Mouse (Mus musculus) stomach, embryonic 15.5 days (tissue): ENCODE data around the gene Ahnak2. TPM values are rescaled to one million over a fixed set of nuclear protein-coding genes. Genes with fewer than 3 reads are reported as not detected.

Source experiments
- ATAC-seq: fragments of 200-750 bp; cut with Nextera tagmentation; 2 replicates; pipeline ENCODE4 v1.8.0; 2017; ENCODE audit warnings: low read depth, moderate number of reproducible peaks, moderate TSS enrichment; ENCODE audit not compliant: insufficient read depth, low FRiP score
- H3K27ac ChIP-seq: fragments of 300-500 bp; sonication (generic); 2 replicates; pipeline ENCODE4 v1.5.1; 2015; ENCODE audit warnings: mild to moderate bottlenecking, inconsistent platforms
- H3K27me3 ChIP-seq: fragments of 300-500 bp; sonication (generic); replicated peaks from 2 replicates; pipeline ENCODE4 v1.6.1; 2015; ENCODE audit warnings: inconsistent platforms
- H3K36me3 ChIP-seq: fragments of 300-500 bp; sonication (generic); 2 replicates; pipeline ENCODE4 v1.6.1; 2015; ENCODE audit warnings: inconsistent platforms
- H3K4me1 ChIP-seq: fragments of 300-500 bp; sonication (generic); 2 replicates; pipeline ENCODE4 v1.6.1; 2015; ENCODE audit warnings: inconsistent platforms
- H3K4me2 ChIP-seq: fragments of 300-500 bp; sonication (generic); 2 replicates; pipeline ENCODE4 v1.6.1; 2015; ENCODE audit warnings: mild to moderate bottlenecking, inconsistent platforms
- H3K4me3 ChIP-seq: fragments of 300-500 bp; sonication (generic); replicated peaks from 2 replicates; pipeline ENCODE4 v1.5.1; 2015; ENCODE audit warnings: inconsistent platforms
- H3K9ac ChIP-seq: fragments of 300-500 bp; sonication (generic); 2 replicates; pipeline ENCODE4 v1.6.1; 2015; ENCODE audit warnings: inconsistent platforms
- H3K9me3 ChIP-seq: fragments of 300-500 bp; sonication (generic); 2 replicates; pipeline ENCODE4 v1.6.1; 2016; ENCODE audit warnings: inconsistent platforms
- WGBS: fragments of 180-500 bp; shearing (Covaris S2); methylation state at CpG from one replicate; pipeline ENCODE4 v1.1.7; 2015; 5-methylcytosine and 5-hydroxymethylcytosine counted together
- polyA plus RNA-seq: library from polyadenylated mRNA; unstranded; fragments of >200 nt; fragmentation: Nextera tagmentation; extraction: Ambion mirVana; gene quantifications from 2 replicates; pipeline ENCODE4 v1.2.1, GENCODE M21; 2015

Gene Ahnak2
- polyA plus RNA-seq, 1 experiment from 2014 or later = 4.7 TPM

DNA sequence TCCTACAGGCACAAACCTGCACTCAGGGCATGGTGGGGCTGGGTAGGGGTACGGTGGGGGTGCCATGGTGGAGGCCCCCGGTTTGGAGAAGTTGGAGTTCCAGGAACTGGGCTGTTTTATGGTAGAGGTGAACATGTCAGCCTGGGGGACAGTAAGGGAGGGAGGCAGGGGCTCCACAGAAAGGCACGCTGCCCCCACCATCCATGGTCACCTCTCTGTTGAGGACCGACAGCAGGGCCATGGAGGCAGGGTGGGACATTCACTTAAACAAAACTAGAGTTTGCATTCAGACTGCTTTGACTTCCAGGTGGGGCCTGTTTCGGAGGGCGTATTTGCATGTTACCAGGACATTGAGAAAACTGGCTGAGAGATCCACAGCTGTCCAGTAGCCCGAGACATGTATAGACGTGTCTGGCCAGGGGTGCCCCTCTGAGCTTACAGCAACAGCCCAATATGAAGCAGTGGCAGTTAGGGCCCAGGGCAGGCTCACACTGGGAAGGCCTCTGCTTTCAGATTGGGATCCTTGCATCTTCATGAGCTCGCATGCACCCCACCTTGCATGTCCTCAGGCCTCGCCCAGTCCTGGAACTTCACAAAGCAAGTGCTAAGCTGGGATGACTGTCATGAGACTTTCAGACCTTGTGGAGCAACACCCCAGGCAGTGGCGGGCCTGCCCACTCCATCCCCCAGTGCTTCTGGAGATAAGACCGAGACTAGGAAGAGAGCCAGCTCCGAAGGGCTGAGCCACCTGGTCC lies 8.7 kb downstream of the Ahnak2 start:
- no peak overlapping the region for H3K4me3 ChIP-seq
- peaks cover 59% of the 10 kb centered on the region for H3K4me1 ChIP-seq
- 53% methylated on average over 13 of the region's 13 CpGs for WGBS
- H3K9ac ChIP-seq = no peak overlapping the region
- H3K27me3 ChIP-seq = no peaks in the 10 kb centered on the region
- peak overlapping the region; percentile 38; the same call in 1 of the 2 replicates for H3K4me2 ChIP-seq
- peak; percentile 20; the same call in 1 of the 2 replicates for ATAC-seq
- peak overlapping the region; percentile 77 for H3K27ac ChIP-seq
- H3K9me3 ChIP-seq = no peaks in the 10 kb centered on the region
- H3K36me3 ChIP-seq = no peaks in the 10 kb centered on the region

DNA sequence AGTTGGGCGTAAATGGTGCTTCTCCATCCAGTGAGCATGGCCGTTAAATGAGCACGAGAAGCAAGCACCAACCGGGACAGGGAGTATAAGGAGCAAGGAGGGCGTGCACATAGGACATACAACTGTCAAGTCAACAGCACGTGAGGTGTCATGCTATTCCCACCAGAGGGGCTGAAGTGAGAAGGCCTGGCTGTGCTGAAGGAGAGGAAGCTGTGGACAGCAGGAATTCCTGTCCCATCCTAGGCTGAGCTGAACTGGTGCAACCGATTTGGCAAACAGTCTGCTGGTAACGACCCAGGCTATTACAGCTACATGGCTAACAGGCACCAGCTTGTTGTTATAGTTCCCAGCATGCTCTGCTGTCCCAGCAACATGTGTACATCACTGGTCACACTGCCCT lies 11.4 kb downstream of the Ahnak2 start:
- Histone ChIP-seq H3K9me3 (no peaks in the 10 kb centered on the region), H3K27ac (no peak overlapping the region), H3K4me1 (peaks cover 31% of the 10 kb centered on the region), H3K4me3 (no peak overlapping the region), H3K4me2 (no peak overlapping the region), H3K9ac (no peak overlapping the region), H3K36me3 (no peaks in the 10 kb centered on the region), H3K27me3 (no peaks in the 10 kb centered on the region)
- no peak for ATAC-seq
- 69% methylated on average over 8 of the region's 8 CpGs for WGBS

DNA sequence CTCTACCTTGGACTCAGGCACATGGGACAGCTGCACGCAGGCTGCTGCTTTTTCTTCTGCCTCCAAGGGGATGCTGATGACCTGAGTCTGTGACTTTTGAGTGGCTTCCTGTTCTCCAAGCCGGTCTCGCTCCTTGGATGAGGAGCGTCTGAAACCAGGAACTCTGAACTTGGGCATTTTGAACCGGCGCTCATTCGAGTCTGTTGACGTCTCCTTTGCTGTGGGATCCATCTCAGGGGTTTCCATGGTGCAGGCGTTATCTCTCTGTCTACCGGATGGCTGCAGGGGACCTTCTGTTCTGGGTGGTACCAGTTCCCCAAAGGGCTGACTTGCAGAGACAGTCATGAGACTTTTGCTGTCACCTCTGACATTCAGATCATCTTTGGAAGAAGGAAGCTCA lies 28.0 kb downstream of the Ahnak2 start:
- no peak overlapping the region for H3K9ac ChIP-seq
- H3K36me3 ChIP-seq = no peaks in the 10 kb centered on the region
- WGBS = 90% methylated on average over 10 of the region's 10 CpGs
- H3K4me1 ChIP-seq = no peaks in the 10 kb centered on the region
- H3K27me3 ChIP-seq = no peaks in the 10 kb centered on the region
- no peak overlapping the region for H3K4me2 ChIP-seq
- H3K4me3 ChIP-seq = no peak overlapping the region
- no peak overlapping the region for H3K27ac ChIP-seq
- H3K9me3 ChIP-seq = no peaks in the 10 kb centered on the region
- no peak for ATAC-seq

DNA sequence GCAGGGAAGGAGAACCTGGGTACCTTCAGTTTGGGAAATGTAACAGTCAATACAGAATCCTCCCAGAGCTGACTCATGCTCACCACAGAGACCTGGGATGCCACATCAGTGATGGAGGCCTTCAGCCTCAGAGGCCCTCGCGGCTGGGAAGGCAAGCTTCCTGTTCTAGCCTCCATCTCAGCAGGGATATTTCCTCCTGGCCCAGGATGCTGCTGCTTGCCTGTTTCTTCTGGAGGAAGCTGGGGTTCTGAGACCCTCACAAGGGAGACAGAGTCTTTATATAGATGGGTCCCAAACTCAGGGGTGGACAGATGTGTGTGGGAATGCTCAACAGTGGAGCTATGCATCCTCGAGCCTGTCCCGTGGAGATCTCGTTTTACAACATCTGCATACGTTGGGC lies 28.4 kb downstream of the Ahnak2 start:
- H3K27ac ChIP-seq = no peak overlapping the region
- no peak overlapping the region for H3K9ac ChIP-seq
- ATAC-seq = no peak
- no peaks in the 10 kb centered on the region for H3K9me3 ChIP-seq
- no peaks in the 10 kb centered on the region for H3K36me3 ChIP-seq
- H3K4me3 ChIP-seq = no peak overlapping the region
- H3K4me1 ChIP-seq = no peaks in the 10 kb centered on the region
- no peak overlapping the region for H3K4me2 ChIP-seq
- no peaks in the 10 kb centered on the region for H3K27me3 ChIP-seq
- WGBS = 75% methylated on average over 6 of the region's 6 CpGs

DNA sequence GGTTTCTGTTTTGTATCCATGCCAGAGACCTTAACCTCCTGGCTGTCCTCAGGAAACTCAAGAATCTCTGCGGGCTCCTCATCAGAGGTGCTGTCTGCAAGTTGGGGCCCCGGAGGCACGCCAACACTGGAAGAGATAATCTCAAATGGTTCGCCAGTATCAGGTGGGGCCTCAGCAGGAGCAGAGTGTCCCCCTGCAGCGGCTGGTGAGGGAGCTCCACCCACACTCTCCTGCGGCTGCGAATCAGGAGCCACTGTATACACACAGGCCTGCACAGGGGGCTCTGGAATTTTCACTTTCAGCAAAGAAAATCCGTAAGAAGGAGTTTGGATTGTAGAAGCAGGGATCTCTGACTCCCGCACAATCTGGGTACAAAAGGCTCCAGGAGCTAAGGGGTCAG lies 29.1 kb downstream of the Ahnak2 start:
- no peak overlapping the region for H3K9ac ChIP-seq
- H3K4me2 ChIP-seq = no peak overlapping the region
- H3K27ac ChIP-seq = no peak overlapping the region
- no peak for ATAC-seq
- no peaks in the 10 kb centered on the region for H3K36me3 ChIP-seq
- no peaks in the 10 kb centered on the region for H3K4me1 ChIP-seq
- 36% methylated on average over 9 of the region's 9 CpGs for WGBS
- H3K27me3 ChIP-seq = no peaks in the 10 kb centered on the region
- no peak overlapping the region for H3K4me3 ChIP-seq
- no peaks in the 10 kb centered on the region for H3K9me3 ChIP-seq

DNA sequence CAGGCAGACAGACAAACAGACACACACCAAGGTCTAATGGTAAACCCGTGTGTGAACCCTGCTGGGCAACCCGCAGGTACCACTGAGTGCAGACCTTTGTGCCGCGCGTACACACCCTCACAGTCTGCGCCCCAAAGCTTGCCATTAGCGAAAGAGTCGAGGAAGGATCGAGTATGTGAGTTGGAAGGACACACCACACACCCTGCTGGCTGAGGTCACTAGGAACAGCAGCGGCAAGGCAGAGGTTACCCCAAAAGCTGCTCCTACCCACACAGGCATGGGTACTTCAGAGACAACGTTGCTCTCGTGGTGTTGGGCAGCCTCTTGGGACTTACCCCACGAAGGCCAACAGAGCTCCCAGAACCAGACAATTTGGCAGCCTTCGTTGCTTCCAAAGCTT lies 30.2 kb downstream of the Ahnak2 start:
- H3K36me3 ChIP-seq = no peaks in the 10 kb centered on the region
- no peak overlapping the region for H3K9ac ChIP-seq
- H3K27me3 ChIP-seq = no peaks in the 10 kb centered on the region
- no peak for ATAC-seq
- H3K9me3 ChIP-seq = no peaks in the 10 kb centered on the region
- no peak overlapping the region for H3K4me3 ChIP-seq
- H3K27ac ChIP-seq = no peak overlapping the region
- no peaks in the 10 kb centered on the region for H3K4me1 ChIP-seq
- WGBS = 90% methylated on average over 14 of the region's 14 CpGs
- H3K4me2 ChIP-seq = no peak overlapping the region

DNA sequence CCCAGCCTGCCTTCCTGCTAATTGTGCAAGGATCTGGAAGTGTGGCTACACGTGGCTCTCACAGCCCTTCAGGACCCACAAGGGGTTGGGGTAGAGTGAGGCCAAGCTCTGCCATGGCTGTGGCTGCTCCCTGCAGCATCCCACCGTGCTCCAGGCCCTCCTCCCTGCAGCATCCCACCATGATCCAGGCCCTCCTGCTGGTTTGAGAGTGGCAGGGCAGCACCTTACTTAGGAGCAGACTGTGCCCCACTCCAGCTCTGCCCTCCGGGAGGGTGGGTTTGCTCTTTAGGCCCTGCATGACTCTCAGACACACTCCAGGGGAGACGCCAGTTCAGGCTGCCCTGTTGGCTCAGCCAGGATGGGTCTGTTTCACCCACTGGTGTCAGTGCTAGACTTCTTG lies 32.1 kb downstream of the Ahnak2 start:
- Histone ChIP-seq H3K4me1 (no peaks in the 10 kb centered on the region), H3K9ac (no peak overlapping the region), H3K4me2 (no peak overlapping the region), H3K9me3 (no peaks in the 10 kb centered on the region), H3K27ac (no peak overlapping the region), H3K27me3 (no peaks in the 10 kb centered on the region), H3K36me3 (no peaks in the 10 kb centered on the region), H3K4me3 (no peak overlapping the region)
- ATAC-seq = no peak
- WGBS = 74% methylated on average over 4 of the region's 4 CpGs

DNA sequence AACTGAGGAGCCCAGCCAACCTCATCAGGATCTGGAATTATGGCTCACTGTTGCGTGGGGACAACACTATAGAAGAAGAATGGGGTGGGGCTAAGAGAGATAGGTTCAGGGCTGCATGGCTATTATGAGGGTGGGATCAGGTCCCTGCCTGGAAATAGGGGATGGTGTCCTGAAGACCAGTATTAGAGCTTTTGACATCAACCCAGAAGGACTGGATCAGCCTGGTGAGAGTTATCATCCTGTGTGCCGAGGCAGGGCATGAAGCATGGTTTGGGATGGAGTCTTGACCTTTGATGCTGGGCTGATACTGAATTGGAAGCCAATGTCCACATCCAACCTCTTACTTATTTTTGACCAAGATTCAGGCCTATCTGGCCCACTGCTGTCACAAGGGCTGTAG lies 32.7 kb downstream of the Ahnak2 start:
- no peak for ATAC-seq
- H3K4me2 ChIP-seq = no peak overlapping the region
- no peaks in the 10 kb centered on the region for H3K27me3 ChIP-seq
- no peak overlapping the region for H3K27ac ChIP-seq
- 86% methylated on average over 2 of the region's 2 CpGs for WGBS
- H3K36me3 ChIP-seq = no peaks in the 10 kb centered on the region
- H3K9me3 ChIP-seq = no peaks in the 10 kb centered on the region
- H3K4me3 ChIP-seq = no peak overlapping the region
- no peaks in the 10 kb centered on the region for H3K4me1 ChIP-seq
- H3K9ac ChIP-seq = no peak overlapping the region

DNA sequence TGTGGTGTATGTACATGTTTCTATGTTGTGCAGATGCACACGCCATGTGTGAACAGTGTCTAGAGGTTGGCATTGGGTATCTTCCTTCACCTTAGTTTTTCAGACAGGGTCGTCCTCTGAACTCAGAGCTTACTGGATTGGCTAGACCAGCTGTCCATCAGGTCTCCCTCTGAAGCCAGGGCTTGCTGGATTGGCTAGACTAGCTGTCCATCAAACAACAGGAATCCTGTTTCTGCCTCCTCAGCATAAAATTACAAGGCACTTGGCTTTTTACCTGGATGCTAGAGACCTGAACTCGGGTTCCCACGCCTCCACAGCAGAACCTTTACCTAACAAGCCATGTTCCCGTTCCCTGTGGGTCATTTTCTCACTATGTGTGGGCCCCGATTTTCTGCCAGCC lies 33.4 kb downstream of the Ahnak2 start:
- Histone ChIP-seq H3K4me2 (no peak overlapping the region), H3K27me3 (no peaks in the 10 kb centered on the region), H3K36me3 (no peaks in the 10 kb centered on the region), H3K4me3 (no peak overlapping the region), H3K9me3 (no peaks in the 10 kb centered on the region), H3K27ac (no peak overlapping the region), H3K4me1 (no peaks in the 10 kb centered on the region), H3K9ac (no peak overlapping the region)
- no peak for ATAC-seq
- WGBS = 84% methylated on average over 6 of the region's 6 CpGs

DNA sequence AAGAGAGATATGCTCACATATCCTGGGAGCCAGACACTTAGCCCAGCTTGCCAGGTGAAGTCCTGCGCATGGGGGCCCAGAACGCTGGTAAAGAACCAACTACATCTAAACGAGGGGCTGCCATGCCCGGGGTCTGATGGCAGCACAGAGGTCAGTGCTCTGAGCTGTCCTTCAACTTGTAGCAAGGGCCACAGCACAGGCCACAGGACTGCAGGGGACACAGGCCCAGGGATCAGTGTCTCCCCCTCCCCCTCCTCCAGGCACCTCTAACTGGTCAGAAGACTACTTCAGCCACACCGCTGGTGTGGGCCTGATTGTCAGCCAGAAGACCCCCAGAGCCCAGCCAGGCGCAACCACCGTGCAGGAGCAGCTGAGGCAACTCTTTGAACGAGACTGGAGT lies 34.3 kb downstream of the Ahnak2 start:
- no peak overlapping the region for H3K4me2 ChIP-seq
- no peak overlapping the region for H3K4me3 ChIP-seq
- no peak for ATAC-seq
- H3K9ac ChIP-seq = no peak overlapping the region
- 80% methylated on average over 8 of the region's 8 CpGs for WGBS
- H3K9me3 ChIP-seq = no peaks in the 10 kb centered on the region
- no peaks in the 10 kb centered on the region for H3K27me3 ChIP-seq
- H3K36me3 ChIP-seq = no peaks in the 10 kb centered on the region
- no peaks in the 10 kb centered on the region for H3K4me1 ChIP-seq
- no peak overlapping the region for H3K27ac ChIP-seq

DNA sequence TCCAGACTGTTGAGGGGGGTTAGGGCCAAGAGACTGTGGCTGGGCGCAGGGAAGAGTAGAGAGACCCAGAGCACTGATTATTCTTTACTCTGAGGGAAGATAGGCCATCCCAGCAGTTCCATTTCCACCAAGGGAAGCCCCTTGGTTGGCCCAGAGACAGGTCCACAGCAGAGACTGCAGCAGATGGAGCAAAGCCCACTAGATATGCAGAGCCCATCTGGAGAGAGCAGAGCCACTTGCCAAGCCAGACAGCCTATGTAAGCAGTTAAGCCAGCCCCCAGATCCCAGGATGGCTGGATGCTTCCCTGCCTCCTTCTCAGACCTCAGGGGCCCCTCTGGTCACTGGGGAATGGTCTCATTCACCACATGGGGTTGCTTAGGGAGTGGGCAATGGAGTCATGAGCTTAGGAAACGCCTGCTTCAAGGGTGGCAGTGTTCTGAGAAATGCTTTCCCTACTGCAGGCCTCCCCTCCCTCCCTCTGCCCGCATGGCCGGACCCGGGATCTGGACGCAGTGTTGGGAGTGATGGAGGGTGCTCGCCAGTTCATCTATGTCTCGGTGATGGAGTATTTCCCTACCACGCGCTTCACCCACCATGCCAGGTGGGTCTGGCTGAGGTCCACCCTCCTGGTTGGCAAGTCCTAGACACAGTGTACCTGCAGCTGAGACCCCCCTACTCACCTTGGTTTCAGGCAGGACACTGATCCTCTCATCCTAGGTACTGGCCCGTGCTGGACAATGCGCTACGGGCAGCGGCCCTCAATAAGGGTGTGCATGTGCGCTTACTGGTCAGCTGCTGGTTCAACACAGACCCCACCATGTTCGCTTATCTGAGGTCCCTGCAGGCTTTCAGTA lies 35.2 kb downstream of the Ahnak2 start:
- no peaks in the 10 kb centered on the region for H3K4me1 ChIP-seq
- ATAC-seq = no peak
- no peaks in the 10 kb centered on the region for H3K9me3 ChIP-seq
- no peaks in the 10 kb centered on the region for H3K27me3 ChIP-seq
- H3K36me3 ChIP-seq = no peaks in the 10 kb centered on the region
- H3K4me2 ChIP-seq = no peak overlapping the region
- no peak overlapping the region for H3K4me3 ChIP-seq
- H3K9ac ChIP-seq = no peak overlapping the region
- WGBS = 87% methylated on average over 16 of the region's 16 CpGs
- H3K27ac ChIP-seq = no peak overlapping the region

DNA sequence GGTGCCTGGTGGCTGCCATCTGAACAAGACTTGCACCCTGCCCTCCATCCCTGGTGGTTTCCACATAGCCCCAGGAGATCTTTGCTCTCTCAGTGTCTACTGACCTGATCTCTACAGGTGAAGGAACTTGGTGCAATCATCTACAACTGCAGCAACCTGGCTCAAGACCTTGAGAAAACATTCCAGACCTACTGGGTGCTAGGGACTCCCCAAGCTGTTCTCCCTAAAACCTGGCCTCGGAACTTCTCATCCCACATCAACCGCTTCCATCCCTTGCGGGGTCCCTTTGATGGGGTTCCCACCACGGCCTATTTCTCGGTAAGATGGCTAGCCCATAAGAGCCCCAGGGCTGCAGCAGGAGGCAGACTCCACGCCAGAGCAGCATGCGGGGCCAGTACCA lies 35.9 kb downstream of the Ahnak2 start:
- H3K9me3 ChIP-seq = no peaks in the 10 kb centered on the region
- H3K4me2 ChIP-seq = no peak overlapping the region
- no peaks in the 10 kb centered on the region for H3K27me3 ChIP-seq
- no peaks in the 10 kb centered on the region for H3K4me1 ChIP-seq
- H3K4me3 ChIP-seq = no peak overlapping the region
- no peaks in the 10 kb centered on the region for H3K36me3 ChIP-seq
- H3K9ac ChIP-seq = no peak overlapping the region
- no peak for ATAC-seq
- 87% methylated on average over 7 of the region's 7 CpGs for WGBS
- no peak overlapping the region for H3K27ac ChIP-seq
